Mouse (Mus musculus) thymus, postnatal 25 days (tissue): ENCODE measurements around the gene Fam173b.

Experiments used
- DNase-seq: peaks from one replicate; pipeline ENCODE4 v3.0.0; 2022

Gene Fam173b

GRCm38 (mm10) chr15:31647225-31647624 is 45.6 kb downstream of the Fam173b start:
- DNase-seq = no peak

- no peak for DNase-seq
Observed at GRCm38 (mm10) chr15:31647851-31648569, 46.4 kb downstream of the Fam173b start.

GRCm38 (mm10) chr15:31649691-31650090 is 48.0 kb downstream of the Fam173b start:
- DNase-seq = peak; percentile 4

GRCm38 (mm10) chr15:31650821-31651220 is 49.2 kb downstream of the Fam173b start:
- DNase-seq = no peak

- DNase-seq = no peak
Observed at GRCm38 (mm10) chr15:31660133-31660795, 58.6 kb downstream of the Fam173b start.

GRCm38 (mm10) chr15:31660844-31661243 is 59.2 kb downstream of the Fam173b start:
- DNase-seq = no peak

GRCm38 (mm10) chr15:31661802-31662201 is 60.1 kb downstream of the Fam173b start:
- no peak for DNase-seq

- DNase-seq = no peak
Observed at GRCm38 (mm10) chr15:31663074-31663473, 61.4 kb downstream of the Fam173b start.
